Mouse (Mus musculus) myocyte (in vitro differentiated cells): ENCODE results near the gene Fam189b.

ENCODE experiments used
- CEBPB ChIP-seq: IDR thresholded peaks from 2 replicates; pipeline ENCODE4 v1.6.1; 2011; ENCODE audit warnings: mild to moderate bottlenecking, moderate library complexity; ENCODE audit not compliant: poor library complexity, insufficient read depth, severe bottlenecking
- E2F4 ChIP-seq: IDR thresholded peaks from one replicate; pipeline ENCODE4 v1.6.1; 2011; ENCODE audit warnings: mild to moderate bottlenecking, control low read depth, moderate library complexity; ENCODE audit not compliant: insufficient read depth
- MAX ChIP-seq: IDR thresholded peaks from one replicate; pipeline ENCODE4 v1.6.1; 2011; ENCODE audit warnings: low read depth, mild to moderate bottlenecking, control low read depth
- MYOG ChIP-seq, 3 experiments: IDR thresholded peaks; one replicate each; pipeline ENCODE4 v1.6.1; 2011; ENCODE audit warnings: control low read depth in 2 of 3, low read depth in 2 of 3, mild to moderate bottlenecking in 2 of 3; ENCODE audit not compliant: insufficient read length in 2 of 3, control insufficient read depth in 1 of 3, insufficient read depth in 1 of 3
- POLR2A ChIP-seq: IDR thresholded peaks from one replicate; pipeline ENCODE4 v1.6.1; 2011; ENCODE audit warnings: low read depth, mild to moderate bottlenecking, control low read depth, moderate library complexity; ENCODE audit not compliant: insufficient read length
- POLR2AphosphoS2 ChIP-seq: IDR thresholded peaks from one replicate; pipeline ENCODE4 v1.6.1; 2011; ENCODE audit warnings: low read depth, control low read depth; ENCODE audit not compliant: insufficient read length
- REST ChIP-seq: IDR thresholded peaks from one replicate; pipeline ENCODE4 v1.6.1; 2011; ENCODE audit warnings: mild to moderate bottlenecking, control low read depth, moderate library complexity; ENCODE audit not compliant: insufficient read depth, insufficient read length
- SRF ChIP-seq: IDR thresholded peaks from one replicate; pipeline ENCODE4 v1.6.1; 2011; ENCODE audit warnings: low read depth; ENCODE audit not compliant: control insufficient read depth, insufficient read length
- TCF12 ChIP-seq: IDR thresholded peaks from one replicate; pipeline ENCODE4 v1.6.1; 2011; ENCODE audit warnings: mild to moderate bottlenecking, control low read depth; ENCODE audit not compliant: poor library complexity, insufficient read depth, severe bottlenecking
- TCF3 ChIP-seq: IDR thresholded peaks from one replicate; pipeline ENCODE4 v1.6.1; 2011; ENCODE audit warnings: low read depth, control low read depth; ENCODE audit not compliant: insufficient read length
- USF1 ChIP-seq: IDR thresholded peaks from one replicate; pipeline ENCODE4 v1.6.1; 2011; ENCODE audit warnings: low read depth, mild to moderate bottlenecking, control low read depth, moderate library complexity

DNA sequence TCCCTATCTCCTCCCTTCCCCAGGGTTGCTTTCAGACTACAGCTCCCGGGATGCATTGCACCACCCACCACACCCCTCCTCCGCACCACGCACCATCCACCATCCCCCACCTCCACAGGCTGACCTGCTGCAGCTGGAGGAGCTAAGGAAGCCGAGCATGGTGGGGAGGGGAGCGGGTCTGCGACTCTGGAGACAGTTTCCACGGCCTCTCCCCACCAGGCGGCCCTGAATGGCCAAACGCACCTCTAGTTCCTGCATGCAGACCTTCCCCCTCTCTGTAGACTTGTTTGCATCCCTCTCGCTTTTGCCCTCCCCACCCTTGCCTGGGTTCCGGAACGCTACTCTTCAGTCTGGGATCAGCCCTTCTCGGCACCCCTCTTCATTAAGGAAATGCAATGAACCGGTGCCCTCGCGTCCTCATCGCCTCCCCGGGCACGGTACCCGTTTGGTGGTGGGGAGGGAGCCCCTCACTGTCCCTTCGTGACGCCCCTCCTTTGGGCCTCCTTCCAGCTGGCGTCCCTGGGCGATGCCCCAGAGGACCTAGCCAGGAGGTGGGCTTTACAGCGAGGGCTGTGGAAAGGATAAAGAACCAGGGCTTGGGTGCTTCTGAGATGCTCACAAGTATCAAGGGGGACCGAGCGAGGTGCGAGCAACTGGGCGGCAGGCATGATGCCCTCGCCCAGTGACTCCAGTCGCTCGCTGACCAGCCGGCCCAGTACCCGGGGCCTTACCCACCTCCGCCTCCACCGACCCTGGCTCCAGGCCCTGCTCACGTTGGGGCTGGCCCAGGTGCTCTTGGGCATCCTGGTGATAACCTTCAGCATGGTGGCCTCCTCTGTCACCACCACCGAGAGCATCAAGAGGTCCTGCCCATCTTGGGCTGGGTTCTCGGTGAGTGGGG lies at the start of gene Fam189b:
- TF ChIP-seq MYOG (IDR thresholded peaks at IDR 0.05; ENCODE audit: control insufficient read depth in 1 of 3, insufficient read depth in 1 of 3, insufficient read length in 2 of 3, low read depth in 2 of 3) = no peak
- no peak for TF ChIP-seq TCF3
- no peak for TF ChIP-seq E2F4
- TF ChIP-seq POLR2A = peak; percentile 61
- TF ChIP-seq MAX = no peak
- peak; percentile 80 for TF ChIP-seq POLR2AphosphoS2
- no peak for TF ChIP-seq CEBPB
- TF ChIP-seq REST = no peak
- no peak for TF ChIP-seq USF1
- TF ChIP-seq TCF12 = no peak
- TF ChIP-seq SRF = no peak
